Mouse (Mus musculus) embryonic facial prominence, embryonic 11.5 days (tissue): Measurements from ENCODE around the gene Rerg. TPM values are rescaled to one million over a fixed set of nuclear protein-coding genes. Genes with fewer than 3 reads are reported as not detected.

Experiments used
- ATAC-seq: fragments of 200-750 bp; cut with Nextera tagmentation; replicated peaks from 2 replicates; pipeline ENCODE4 v1.8.0; 2017; ENCODE audit warnings: low read depth; ENCODE audit not compliant: insufficient number of reproducible peaks, low FRiP score, low TSS enrichment
- DNase-seq: peaks from one replicate; pipeline ENCODE4 v3.0.0-alpha.2; 2015; ENCODE audit warnings: low spot score
- H3K27ac ChIP-seq: fragments of 300-500 bp; sonication (generic); replicated peaks from 2 replicates; pipeline ENCODE4 v1.5.1; 2014; ENCODE audit warnings: mild to moderate bottlenecking, low read depth, low read length, control low read depth
- H3K27me3 ChIP-seq: fragments of 300-500 bp; sonication (generic); 2 replicates; pipeline ENCODE4 v1.6.1; 2014; ENCODE audit warnings: mild to moderate bottlenecking, low read length, moderate library complexity, mixed read lengths; ENCODE audit not compliant: control insufficient read depth, insufficient read depth
- H3K36me3 ChIP-seq: fragments of 300-500 bp; sonication (generic); replicated peaks from 2 replicates; pipeline ENCODE4 v1.6.1; 2014; ENCODE audit warnings: low read depth, mild to moderate bottlenecking, low read length, moderate library complexity, mixed read lengths; ENCODE audit not compliant: control insufficient read depth, insufficient read depth
- H3K4me1 ChIP-seq: fragments of 300-500 bp; sonication (generic); 2 replicates; pipeline ENCODE4 v1.6.1; 2014; ENCODE audit warnings: low read length, mixed read lengths; ENCODE audit not compliant: control insufficient read depth, insufficient read depth
- H3K4me2 ChIP-seq: fragments of 300-500 bp; sonication (generic); 2 replicates; pipeline ENCODE4 v1.6.1; 2014; ENCODE audit warnings: low read depth, mild to moderate bottlenecking, control low read depth, low read length, moderate library complexity
- H3K4me3 ChIP-seq: fragments of 300-500 bp; sonication (generic); 2 replicates; pipeline ENCODE4 v1.5.1; 2014; ENCODE audit warnings: low read depth, low read length, control low read depth
- H3K9ac ChIP-seq: fragments of 300-500 bp; sonication (generic); replicated peaks from 2 replicates; pipeline ENCODE4 v1.6.1; 2014; ENCODE audit warnings: mild to moderate bottlenecking, control low read depth, low read length
- H3K9me3 ChIP-seq: fragments of 300-500 bp; sonication (generic); replicated peaks from 2 replicates; pipeline ENCODE4 v1.6.1; 2016; ENCODE audit warnings: mild to moderate bottlenecking, low read length, inconsistent platforms, mixed read lengths; ENCODE audit not compliant: control insufficient read depth
- WGBS: fragments of 180-500 bp; shearing (Covaris S2); extraction: QIAGEN DNeasy Blood & Tissue Kit; methylation state at CpG from one replicate; pipeline ENCODE4 v1.1.7; 2014; 5-methylcytosine and 5-hydroxymethylcytosine counted together
- polyA plus RNA-seq: library from polyadenylated mRNA; unstranded; fragments of >200 nt; fragmentation: Nextera tagmentation; extraction: Ambion mirVana; gene quantifications from 2 replicates; pipeline ENCODE4 v1.2.1, GENCODE M21; 2014

Gene Rerg
- polyA plus RNA-seq, 1 experiment from 2014 or later: 7.6 TPM

DNA sequence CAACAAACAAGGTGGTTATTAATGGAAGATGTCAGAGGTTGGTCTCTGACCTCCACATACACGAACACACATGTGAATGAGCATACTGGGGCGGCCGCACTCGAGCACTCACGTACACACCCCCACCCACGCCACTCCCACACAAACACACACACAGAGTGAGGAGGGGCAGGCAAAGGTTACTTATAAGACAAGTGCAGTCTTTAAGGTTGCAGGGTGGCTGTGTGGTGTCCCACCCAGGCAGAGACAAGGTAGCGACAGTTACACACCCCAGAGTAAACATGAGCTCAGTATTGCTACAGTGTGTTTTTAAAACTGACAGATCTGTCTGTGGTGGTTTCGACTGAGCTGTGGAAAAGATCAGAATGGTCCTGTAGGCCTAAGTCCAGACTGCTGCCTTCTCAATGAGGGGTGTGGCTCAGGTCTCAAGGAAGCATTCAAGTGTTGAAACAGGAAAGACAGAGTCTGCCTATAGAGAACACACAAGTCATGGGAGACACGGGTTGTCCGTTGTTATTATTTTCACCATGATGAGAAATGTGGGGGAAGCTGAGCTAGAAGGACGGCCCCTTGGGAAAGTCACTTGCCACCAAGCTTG, 8.7 kb downstream of the Rerg start:
- no peaks in the 10 kb centered on the region for H3K9me3 ChIP-seq
- no peaks in the 10 kb centered on the region for H3K36me3 ChIP-seq
- H3K4me1 ChIP-seq: no peaks in the 10 kb centered on the region
- H3K4me3 ChIP-seq: no peak overlapping the region
- ATAC-seq: no peak
- no peak overlapping the region for H3K27ac ChIP-seq
- no peaks in the 10 kb centered on the region for H3K27me3 ChIP-seq
- H3K4me2 ChIP-seq: no peak overlapping the region
- no peak for DNase-seq
- 81% methylated on average over 11 of the region's 11 CpGs for WGBS
- no peak overlapping the region for H3K9ac ChIP-seq

DNA sequence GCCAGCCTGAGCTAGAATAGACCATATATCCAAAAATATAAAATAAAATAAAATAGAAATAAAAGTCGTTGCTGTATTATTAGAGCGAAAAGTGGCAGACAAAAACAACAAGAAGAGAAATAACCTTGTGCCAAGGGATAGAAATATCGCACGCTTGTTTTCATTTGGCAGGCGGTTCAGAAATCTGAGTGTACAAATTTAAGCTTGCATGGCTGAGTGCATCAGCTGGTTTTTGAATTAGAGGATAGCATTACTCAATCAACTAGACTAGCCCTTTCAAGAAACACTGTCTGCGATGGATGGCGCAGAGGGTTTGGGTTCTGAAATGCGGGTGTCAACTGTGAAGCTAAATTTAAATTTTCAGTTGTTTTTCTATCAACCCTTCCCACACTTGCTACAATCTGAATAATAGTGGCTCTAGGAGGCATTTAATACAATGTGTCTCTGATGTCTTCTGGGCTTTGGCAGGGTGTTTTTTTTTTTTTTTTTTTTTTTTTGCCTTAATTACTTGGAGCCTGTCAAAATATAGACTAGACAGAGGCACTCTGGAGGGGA, 10.8 kb downstream of the Rerg start:
- Histone ChIP-seq H3K4me3 (no peak overlapping the region), H3K4me2 (no peak overlapping the region), H3K4me1 (no peaks in the 10 kb centered on the region), H3K27ac (no peak overlapping the region), H3K9ac (no peak overlapping the region), H3K27me3 (no peaks in the 10 kb centered on the region), H3K9me3 (no peaks in the 10 kb centered on the region), H3K36me3 (no peaks in the 10 kb centered on the region)
- DNase-seq (no peak), ATAC-seq (no peak)
- 89% methylated on average over 8 of the region's 8 CpGs for WGBS

DNA sequence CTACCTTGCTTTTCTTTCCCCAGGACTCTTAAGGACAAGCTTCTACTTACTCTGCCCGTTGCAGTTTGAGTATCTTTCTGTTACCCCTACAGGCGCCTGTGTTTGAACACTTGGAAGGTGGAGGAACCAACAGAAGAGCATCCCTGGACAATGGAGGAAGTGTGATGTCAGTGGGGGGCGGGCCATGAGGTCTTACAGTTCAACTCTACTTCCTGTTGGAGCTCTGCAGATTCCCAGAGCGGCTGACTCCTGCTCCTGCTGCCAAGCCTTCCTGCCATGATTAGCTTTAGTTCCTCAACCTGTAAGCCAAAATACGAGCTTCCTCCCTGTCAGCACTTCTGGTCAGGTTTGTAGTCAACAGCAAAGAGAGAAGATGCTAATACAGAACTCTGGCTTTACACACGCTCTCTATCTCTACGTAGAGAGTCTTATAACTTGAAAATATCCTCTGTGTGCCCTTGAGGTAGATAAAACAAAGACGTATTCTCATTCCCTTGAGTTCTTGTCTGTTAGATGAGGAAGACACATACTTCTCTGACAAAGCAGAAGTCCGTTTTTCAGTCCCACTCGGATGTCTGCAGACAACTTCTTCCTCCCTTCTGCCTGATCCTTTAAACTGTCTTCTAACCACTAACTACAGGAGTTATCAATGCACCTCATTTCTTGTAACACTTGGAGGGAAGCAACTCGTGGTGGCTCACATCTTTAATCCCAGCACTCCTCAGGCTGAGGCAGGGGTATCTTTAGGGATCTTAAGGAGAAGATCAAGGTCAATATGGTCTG, 13.7 kb downstream of the Rerg start:
- H3K36me3 ChIP-seq: no peaks in the 10 kb centered on the region
- H3K27ac ChIP-seq: no peak overlapping the region
- no peaks in the 10 kb centered on the region for H3K4me1 ChIP-seq
- DNase-seq (no peak), ATAC-seq (no peak)
- H3K4me3 ChIP-seq: no peak overlapping the region
- H3K9ac ChIP-seq: no peak overlapping the region
- no peak overlapping the region for H3K4me2 ChIP-seq
- no peaks in the 10 kb centered on the region for H3K27me3 ChIP-seq
- no peaks in the 10 kb centered on the region for H3K9me3 ChIP-seq
- 70% methylated on average over 11 of the region's 11 CpGs for WGBS

DNA sequence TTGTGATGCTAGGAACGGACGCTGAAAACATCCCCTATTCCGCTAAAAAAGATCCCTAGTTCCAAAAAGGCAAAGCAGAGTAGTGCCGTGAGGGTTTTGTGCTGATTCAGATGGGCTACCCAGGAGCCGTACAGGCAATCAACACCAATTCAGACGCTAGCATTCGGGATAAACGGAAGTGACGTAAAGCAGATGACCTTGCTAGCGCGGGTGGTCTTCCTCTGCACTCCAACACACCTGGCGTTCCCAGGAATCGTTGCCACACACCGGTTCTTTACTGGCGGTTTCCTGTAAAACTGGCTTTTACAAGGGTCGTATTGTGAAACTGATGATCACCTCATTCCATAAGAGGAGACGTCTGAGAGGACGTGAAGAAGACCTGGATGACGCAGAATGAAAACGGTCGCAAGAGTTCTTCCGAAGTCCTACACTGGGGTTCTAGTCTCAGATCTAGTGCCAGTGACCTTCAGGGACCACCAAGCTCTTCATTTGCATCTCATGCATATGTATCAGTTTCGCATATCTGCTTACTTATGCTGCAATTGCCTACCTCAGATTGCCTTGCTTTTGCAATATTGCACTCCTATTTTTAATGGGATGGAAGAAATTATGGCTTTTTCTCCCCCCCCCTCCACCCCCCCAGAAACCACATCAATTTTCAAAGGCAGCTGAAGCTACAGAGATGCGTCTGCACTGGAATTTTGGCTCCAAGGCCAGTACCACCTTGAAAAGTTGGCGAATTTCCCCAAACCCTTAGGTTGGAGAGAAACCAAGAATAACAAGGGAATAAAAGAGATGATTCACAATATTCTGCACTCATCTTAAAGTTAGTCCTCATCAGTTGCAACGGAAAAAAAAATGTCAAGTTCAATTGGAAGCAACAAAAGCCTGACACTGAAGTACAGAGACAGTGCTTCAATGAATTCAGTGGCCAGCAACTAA, 14.8 kb downstream of the Rerg start:
- Histone ChIP-seq H3K4me1 (no peaks in the 10 kb centered on the region), H3K9ac (no peak overlapping the region), H3K9me3 (no peaks in the 10 kb centered on the region), H3K4me2 (no peak overlapping the region), H3K36me3 (no peaks in the 10 kb centered on the region), H3K4me3 (no peak overlapping the region), H3K27ac (no peak overlapping the region), H3K27me3 (no peaks in the 10 kb centered on the region)
- ATAC-seq: no peak
- 72% methylated on average over 26 of the region's 26 CpGs for WGBS
- DNase-seq: no peak

DNA sequence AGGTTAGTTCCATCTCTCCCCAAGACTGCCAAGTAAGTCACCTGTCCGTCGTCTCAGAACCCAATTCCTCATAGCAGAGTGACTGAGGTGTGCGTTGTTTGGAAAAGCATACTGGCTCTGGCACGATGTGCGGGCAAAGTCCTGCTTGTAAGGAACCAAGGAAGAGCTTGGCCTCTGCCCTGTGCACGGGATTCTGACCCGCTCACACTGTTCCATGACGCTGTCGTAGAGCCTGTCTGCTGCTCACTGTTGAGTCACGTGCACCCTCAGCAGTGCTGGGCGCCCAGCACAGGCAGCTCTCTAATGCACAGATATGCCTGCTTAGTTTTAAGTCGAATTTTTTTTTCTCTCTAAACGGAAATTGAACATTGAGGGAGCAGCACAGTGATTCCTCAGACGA, 17.3 kb downstream of the Rerg start:
- H3K9me3 ChIP-seq: no peaks in the 10 kb centered on the region
- H3K27me3 ChIP-seq: no peaks in the 10 kb centered on the region
- H3K4me2 ChIP-seq: no peak overlapping the region
- 89% methylated on average over 14 of the region's 14 CpGs for WGBS
- H3K4me1 ChIP-seq: no peaks in the 10 kb centered on the region
- H3K27ac ChIP-seq: no peak overlapping the region
- H3K9ac ChIP-seq: no peak overlapping the region
- H3K36me3 ChIP-seq: no peaks in the 10 kb centered on the region
- ATAC-seq (no peak), DNase-seq (no peak)
- no peak overlapping the region for H3K4me3 ChIP-seq

DNA sequence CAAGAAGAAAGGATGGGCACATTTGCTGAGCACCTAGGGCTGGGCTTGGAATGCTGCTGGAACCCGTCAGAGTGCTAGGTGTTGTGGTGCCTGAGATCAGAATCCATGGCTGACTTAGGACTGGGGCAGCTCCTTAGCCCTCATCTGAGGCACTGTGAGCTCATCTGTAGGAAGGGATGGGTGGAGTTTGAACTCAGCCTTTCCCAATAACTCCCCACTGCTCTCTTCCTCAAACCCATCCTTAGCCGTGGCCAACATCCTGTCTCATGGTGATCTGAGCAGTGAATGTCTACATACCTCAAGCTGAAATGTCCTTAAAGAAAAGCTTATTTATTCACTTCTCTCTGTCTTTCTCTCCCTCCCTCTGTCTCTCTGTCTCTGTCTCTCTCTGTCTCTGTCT, 19.3 kb downstream of the Rerg start:
- Histone ChIP-seq H3K9ac (no peak overlapping the region), H3K4me1 (no peaks in the 10 kb centered on the region), H3K9me3 (no peaks in the 10 kb centered on the region), H3K27ac (no peak overlapping the region), H3K27me3 (no peaks in the 10 kb centered on the region), H3K4me2 (no peak overlapping the region), H3K36me3 (no peaks in the 10 kb centered on the region), H3K4me3 (no peak overlapping the region)
- WGBS: 80% methylated on average over 2 of the region's 2 CpGs
- ATAC-seq: no peak
- no peak for DNase-seq

DNA sequence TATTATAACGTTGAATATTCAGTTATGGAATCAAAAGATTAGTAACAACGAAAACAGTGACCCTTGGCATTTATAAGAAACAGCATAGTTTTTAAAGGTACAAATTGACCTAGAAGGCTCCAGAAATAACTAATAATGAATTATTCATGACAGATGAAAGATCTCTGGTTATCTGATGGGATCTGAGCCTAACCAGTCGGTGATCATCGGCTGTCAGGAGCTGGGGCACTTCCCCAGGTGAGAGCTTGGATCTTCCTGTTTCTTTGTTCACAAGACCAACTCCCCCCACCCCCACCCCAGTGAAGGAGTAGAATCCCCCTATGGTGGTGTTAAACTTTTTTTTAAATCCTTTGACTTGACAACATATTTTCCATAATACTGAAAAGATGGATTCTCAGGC, 20.5 kb downstream of the Rerg start:
- Histone ChIP-seq H3K36me3 (no peaks in the 10 kb centered on the region), H3K4me1 (no peaks in the 10 kb centered on the region), H3K27me3 (no peaks in the 10 kb centered on the region), H3K9me3 (no peaks in the 10 kb centered on the region), H3K27ac (no peak overlapping the region), H3K4me3 (no peak overlapping the region), H3K4me2 (no peak overlapping the region), H3K9ac (no peak overlapping the region)
- DNase-seq (no peak), ATAC-seq (no peak)
- 80% methylated on average over 4 of the region's 4 CpGs for WGBS
